Mouse (Mus musculus): ENCODE data around the gene Myrfl. TPM values are rescaled to one million over a fixed set of nuclear protein-coding genes. Genes with fewer than 3 reads are reported as not detected.

The Myrfl gene
- total RNA-seq, 4 experiments from 2014 or later, result 0.07 to 0.11 TPM; not detected in 2

GRCm38 (mm10) chr10:116760561-116760960 is 136.2 kb downstream of the Myrfl start:
- DNase-seq (ENCODE audit: low spot score in 2 of 2), result no peak

DNA sequence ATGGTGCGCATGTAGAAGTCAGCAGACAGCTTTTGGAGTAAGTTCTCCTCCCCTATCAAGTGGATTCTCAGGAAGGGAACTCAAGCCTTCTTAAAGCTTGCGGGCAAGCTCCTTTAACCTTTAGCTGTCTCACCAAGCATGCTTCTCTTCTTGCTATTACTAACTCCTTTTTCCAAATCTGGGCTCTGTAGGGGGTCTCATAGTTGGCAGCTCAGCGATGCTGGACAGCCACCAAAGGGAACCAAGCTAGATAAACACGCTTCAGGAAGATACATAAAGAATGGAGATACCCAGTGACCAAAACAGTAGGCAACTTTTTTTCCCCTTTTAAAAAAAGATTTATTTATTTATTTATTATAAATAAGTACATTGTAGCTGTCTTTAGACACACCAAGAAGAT is 136.9 kb downstream of the Myrfl start:
- DNase-seq (ENCODE audit: low spot score in 2 of 2), result no peak

DNA sequence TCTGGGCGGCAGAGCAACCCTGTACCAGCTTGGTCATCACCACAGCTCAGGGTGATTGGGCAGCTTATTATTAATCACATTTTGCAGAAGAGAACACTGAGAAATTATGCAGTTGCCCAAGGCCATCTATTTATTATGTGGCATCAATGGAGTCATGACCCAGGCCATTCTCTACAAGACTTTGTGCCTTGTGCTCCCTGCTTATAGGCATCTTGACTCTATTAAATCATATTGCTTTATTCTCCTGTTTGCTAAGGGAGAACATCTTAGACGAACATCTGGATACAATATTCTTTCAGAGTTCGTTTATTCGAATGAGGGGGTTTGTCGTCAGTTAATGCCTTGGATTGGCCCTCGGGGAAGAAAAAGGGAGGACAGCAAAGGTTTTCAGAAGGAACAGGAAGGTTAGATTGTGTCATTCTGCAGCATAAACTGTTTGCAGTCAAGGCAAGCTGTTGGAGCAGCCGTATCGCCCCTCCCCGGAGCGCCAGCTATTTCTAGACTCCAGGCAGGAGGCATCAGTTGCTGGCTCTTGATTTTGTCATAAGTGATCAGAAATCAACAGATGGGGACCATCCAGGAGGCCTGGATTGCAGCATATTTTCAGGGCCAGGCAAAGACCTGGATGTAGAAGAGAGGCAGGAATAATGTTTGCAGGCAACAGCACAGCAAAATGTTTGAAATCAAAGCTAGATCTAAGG is 140.7 kb downstream of the Myrfl start:
- DNase-seq (ENCODE audit: low spot score in 2 of 2), result no peak

DNA sequence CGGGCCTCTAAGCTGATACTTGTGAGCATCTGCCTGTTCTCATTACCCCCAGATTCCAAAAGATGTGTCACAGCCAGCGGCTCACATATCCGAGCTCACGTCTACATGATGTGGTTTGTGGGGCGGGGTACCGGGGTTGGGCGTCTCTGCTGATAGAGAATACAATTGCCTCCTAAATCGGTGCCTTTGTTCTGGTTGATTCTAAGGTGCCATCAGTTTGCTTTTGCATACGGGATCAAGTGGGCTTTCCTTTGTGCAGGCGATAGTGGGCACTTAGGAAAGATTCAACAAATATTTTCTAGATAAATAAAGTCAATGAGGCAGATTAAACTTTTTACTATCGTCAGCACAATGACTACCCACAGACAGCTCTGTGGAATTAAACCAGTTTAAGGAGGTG is 141.8 kb downstream of the Myrfl start:
- DNase-seq (ENCODE audit: low spot score in 2 of 2), result no peak

- no peak for DNase-seq (ENCODE audit: low spot score in 2 of 2)
Observed at GRCm38 (mm10) chr10:116750895-116751294, 145.8 kb downstream of the Myrfl start.

GRCm38 (mm10) chr10:116750062-116750461 is 146.7 kb downstream of the Myrfl start:
- no peak for DNase-seq (ENCODE audit: low spot score in 2 of 2)

DNA sequence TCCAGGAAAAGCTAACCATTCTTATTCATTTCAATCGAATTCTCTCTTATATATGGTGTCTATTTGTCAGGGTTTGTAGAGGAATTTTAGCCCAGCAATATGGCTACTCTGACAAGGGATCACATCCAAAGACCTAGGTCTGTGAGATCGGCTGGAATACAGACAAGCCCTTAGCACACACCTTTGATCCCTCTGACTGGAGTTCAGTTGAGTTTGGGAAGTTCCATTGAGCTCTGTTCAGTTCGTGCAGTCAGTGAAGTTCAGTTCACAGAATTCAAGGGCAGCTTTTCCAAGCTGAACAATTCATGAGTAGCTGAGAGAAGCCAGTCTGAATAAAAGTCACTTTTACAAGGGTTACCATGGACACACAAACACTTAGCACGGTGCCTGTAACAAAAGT is 148.0 kb downstream of the Myrfl start:
- no peak for DNase-seq (ENCODE audit: low spot score in 2 of 2)

DNA sequence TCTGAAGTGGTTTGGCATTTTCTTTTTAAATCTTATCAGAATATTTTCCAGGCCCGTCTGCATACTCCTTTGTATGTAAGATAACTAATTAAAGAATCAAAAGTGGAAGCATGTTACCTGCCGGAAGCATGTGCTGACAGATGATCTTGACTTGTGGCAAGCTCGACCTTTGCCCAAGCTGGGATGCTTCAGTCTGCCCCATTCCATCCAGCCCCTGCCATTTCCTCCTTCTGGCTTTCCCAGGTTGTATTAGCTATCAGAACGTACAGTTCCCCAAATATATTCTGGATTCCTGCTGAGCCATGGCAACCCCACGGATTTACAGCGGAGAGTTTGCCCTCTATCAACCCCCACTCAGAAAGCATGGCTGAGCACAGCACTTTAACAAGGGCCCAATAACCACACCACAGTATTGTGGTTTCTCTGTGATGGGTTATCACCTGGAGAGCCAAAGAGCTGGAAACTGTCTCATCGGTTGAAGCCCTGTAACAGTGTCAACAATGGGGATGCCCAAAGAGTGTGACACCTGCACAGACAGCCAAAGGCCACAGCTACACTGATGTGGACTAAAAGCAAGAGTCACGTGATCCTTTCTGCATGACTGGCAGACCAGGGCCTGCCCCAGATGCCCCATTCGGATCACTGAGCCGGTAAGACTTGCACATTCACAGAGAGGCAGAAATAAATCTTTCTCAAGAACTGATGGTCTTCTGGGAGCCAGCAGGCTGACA is 150.3 kb downstream of the Myrfl start:
- no peak for DNase-seq (ENCODE audit: low spot score in 2 of 2)

GRCm38 (mm10) chr10:116742696-116743095 is 154.0 kb downstream of the Myrfl start:
- DNase-seq (ENCODE audit: low spot score in 2 of 2), result no peak

- no peak for DNase-seq (ENCODE audit: low spot score in 2 of 2)
Observed at GRCm38 (mm10) chr10:116742189-116742588, 154.5 kb downstream of the Myrfl start.

- no peak for DNase-seq (ENCODE audit: low spot score in 2 of 2)
Observed at GRCm38 (mm10) chr10:116741343-116741742, 155.4 kb downstream of the Myrfl start.

- no peak for DNase-seq (ENCODE audit: low spot score in 2 of 2)
Observed at GRCm38 (mm10) chr10:116740073-116740472, 156.6 kb downstream of the Myrfl start.

DNA sequence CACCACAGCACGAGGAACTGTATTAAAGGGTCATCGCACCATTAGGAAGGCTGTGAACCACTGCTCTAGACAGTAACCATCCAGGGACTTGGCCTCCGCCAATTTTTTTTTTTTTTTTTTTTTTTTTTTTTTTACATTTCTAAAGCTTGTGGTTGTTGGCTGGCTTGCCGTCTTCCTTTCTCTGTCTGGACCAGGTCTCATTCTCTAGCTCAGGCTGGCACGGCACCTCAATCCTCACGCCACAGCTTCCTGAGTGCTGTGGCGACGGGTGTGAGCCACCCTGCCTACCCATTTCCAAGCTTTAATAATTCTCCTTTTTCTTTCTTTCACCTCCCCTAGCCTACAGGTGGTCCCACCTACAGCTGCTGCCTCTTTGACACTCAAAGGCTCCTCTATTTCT is 158.2 kb downstream of the Myrfl start:
- DNase-seq (ENCODE audit: low spot score in 2 of 2), result no peak

DNA sequence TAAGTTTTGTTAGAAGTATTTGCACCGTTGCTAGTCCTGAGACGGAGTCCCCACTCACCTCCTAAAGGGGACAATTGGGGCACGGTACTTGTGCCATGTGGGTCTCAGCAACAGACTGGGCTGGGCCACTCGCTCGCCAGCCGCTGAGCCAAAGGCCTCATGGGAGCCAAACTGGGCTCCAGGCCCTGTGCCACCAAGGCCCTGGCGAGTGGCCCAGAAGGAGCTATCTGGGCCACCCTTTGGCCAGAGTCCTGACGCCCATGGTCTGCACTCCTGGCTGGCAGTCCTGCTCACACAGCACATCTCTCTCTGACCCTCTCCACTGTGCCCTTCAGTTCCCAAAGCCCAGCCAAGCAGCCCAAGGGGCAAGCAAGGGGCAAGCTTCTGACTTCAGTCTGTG is 161.1 kb downstream of the Myrfl start:
- peak; percentile 47 to 80 for DNase-seq (ENCODE audit: low spot score in 2 of 2)

- peak in 1 of 2 experiments; percentile 20 for DNase-seq (ENCODE audit: low spot score in 2 of 2)
Observed at GRCm38 (mm10) chr10:116733651-116734050, 163.1 kb downstream of the Myrfl start.

- DNase-seq (ENCODE audit: low spot score in 2 of 2), result no peak
Observed at GRCm38 (mm10) chr10:116730033-116730652, 166.6 kb downstream of the Myrfl start.

DNA sequence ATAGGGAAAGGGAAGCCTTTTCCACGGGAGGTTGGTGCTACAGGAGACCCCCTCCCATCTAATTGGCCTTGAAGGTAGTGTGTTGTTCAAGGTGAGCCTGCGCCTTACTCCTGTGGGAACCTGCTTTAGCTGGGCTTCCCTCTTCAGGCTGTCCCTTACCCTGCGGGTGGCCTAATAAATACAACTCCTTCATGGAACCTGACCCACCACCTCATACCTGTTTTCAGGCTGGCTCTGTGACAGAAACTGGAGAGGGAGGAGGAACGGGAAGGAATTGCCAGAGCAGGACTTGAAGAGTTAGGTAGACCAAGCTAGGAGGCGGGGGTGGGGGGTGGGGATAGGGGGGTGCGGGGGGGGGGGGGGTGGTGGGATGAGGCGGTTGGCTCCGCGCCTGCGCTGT is 167.9 kb downstream of the Myrfl start:
- DNase-seq (ENCODE audit: low spot score in 2 of 2), result no peak

DNA sequence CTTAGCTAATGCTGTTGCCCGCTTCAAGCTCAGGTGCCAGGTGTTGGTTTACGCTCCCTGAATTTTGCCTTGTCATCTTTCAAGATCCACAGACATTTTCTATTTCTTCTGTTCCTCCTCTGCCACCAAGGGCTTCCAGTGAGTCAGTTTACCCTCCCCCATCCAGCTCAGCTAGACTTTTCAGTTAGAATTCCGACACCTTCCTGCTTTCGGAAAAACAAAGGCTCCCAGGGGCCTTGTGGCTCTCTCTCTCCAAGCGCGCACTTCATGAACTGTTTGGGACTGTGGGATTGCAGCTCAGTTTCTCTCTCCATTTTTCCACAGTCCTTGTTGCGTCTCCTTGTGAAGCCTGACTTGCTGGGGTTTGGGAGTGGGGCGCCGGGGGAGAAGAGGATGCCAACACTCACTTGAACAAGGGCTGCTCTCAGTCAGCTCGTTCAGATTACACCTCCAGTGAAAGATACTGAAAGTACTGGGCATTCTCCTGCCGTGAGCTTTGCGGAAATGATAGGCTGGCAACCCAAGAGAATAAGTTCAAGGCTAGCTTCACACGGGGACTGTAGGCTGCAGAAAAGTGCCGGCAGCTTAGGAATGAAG is 168.9 kb downstream of the Myrfl start:
- DNase-seq (ENCODE audit: low spot score in 2 of 2), result no peak
